Mouse (Mus musculus): ENCODE measurements around the gene Olfr39. TPM values are rescaled to one million over a fixed set of nuclear protein-coding genes. Genes with fewer than 3 reads are reported as not detected.
"Not testable (repeated sequence)": the region's sequence is repeated elsewhere in the genome, so short reads cannot be mapped to it uniquely, and the experiment has no call there.

Gene Olfr39
- not detected in 2 replicates for polyA plus RNA-seq (2015; fragmentation: Nextera tagmentation; extraction: Ambion mirVana)

GRCm38 (mm10) chr9:20282051-20282450 is at the start of gene Olfr39:
Gene Olfr39, plus strand, starts transcription at chr9:20282351.
- WGBS = 70% methylated on average over 1 of the region's 1 CpGs
- Histone ChIP-seq H3K9me3 (replicated peaks) (no peaks in the 10 kb centered on the region), H3K4me1 (replicated peaks) (no peaks in the 10 kb centered on the region), H3K27me3 (no peaks in the 10 kb centered on the region), H3K4me3 (no peak within 1 kb of the TSS), H3K36me3 (no peaks in the 10 kb centered on the region), H3K4me2 (no peak within 1 kb of the TSS), H3K9ac (no peak within 1 kb of the TSS), H3K27ac (no peak within 1 kb of the TSS)
- ATAC-seq (replicated peaks; ENCODE audit: insufficient number of reproducible peaks, insufficient read depth, low FRiP score, low read depth) = no peak

- no peak within 1 kb of the TSS for H3K4me2 ChIP-seq
- H3K9ac ChIP-seq = no peak within 1 kb of the TSS
- ATAC-seq (replicated peaks; ENCODE audit: insufficient number of reproducible peaks, insufficient read depth, low FRiP score, low read depth) = no peak
- H3K36me3 ChIP-seq = no peaks in the 10 kb centered on the region
- H3K4me1 ChIP-seq (replicated peaks) = no peaks in the 10 kb centered on the region
- H3K9me3 ChIP-seq (replicated peaks) = no peaks in the 10 kb centered on the region
- no peak within 1 kb of the TSS for H3K4me3 ChIP-seq
- no peaks in the 10 kb centered on the region for H3K27me3 ChIP-seq
- no peak within 1 kb of the TSS for H3K27ac ChIP-seq
These were observed 45.3 kb upstream of the Olfr39 start, which contains the start of gene Olfr872 for GRCm38 (mm10) chr9:20236819-20237218. Gene Olfr872, plus strand, starts transcription at chr9:20237119.

- Histone ChIP-seq H3K27me3 (no peaks in the 10 kb centered on the region), H3K9ac (no peak overlapping the region), H3K4me2 (no peak overlapping the region), H3K4me1 (replicated peaks) (no peaks in the 10 kb centered on the region), H3K4me3 (no peak overlapping the region), H3K27ac (no peak overlapping the region), H3K9me3 (replicated peaks) (no peaks in the 10 kb centered on the region), H3K36me3 (no peaks in the 10 kb centered on the region)
- ATAC-seq (replicated peaks; ENCODE audit: insufficient number of reproducible peaks, insufficient read depth, low FRiP score, low read depth) = no peak
- WGBS = 56% methylated on average over 2 of the region's 2 CpGs
These were observed 44.8 kb upstream of the Olfr39 start for GRCm38 (mm10) chr9:20237378-20237777.

GRCm38 (mm10) chr9:20295562-20295961 is 13.4 kb downstream of the Olfr39 start:
- not testable (repeated sequence) for H3K4me2 ChIP-seq; H3K9me3 ChIP-seq (replicated peaks); H3K9ac ChIP-seq; H3K36me3 ChIP-seq; H3K4me3 ChIP-seq; H3K4me1 ChIP-seq (replicated peaks); H3K27ac ChIP-seq; H3K27me3 ChIP-seq; ATAC-seq (replicated peaks; ENCODE audit: insufficient number of reproducible peaks, insufficient read depth, low FRiP score, low read depth)
- 65% methylated on average over 5 of the region's 5 CpGs for WGBS

- H3K4me1 ChIP-seq (replicated peaks) = no peaks in the 10 kb centered on the region
- WGBS = 78% methylated on average over 1 of the region's 1 CpGs
These were observed 16.1 kb downstream of the Olfr39 start, which contains the start of gene Olfr873 for GRCm38 (mm10) chr9:20298232-20298631. Gene Olfr873, plus strand, starts transcription at chr9:20298532.

GRCm38 (mm10) chr9:20335994-20336393 is 53.8 kb downstream of the Olfr39 start, which contains the start of gene Olfr18:
Gene Olfr18, minus strand, starts transcription at chr9:20336094.
- no peak for ATAC-seq (replicated peaks; ENCODE audit: insufficient number of reproducible peaks, insufficient read depth, low FRiP score, low read depth)
- Histone ChIP-seq H3K4me3 (no peak within 1 kb of the TSS), H3K27me3 (no peaks in the 10 kb centered on the region), H3K4me2 (no peak within 1 kb of the TSS), H3K9ac (no peak within 1 kb of the TSS), H3K4me1 (replicated peaks) (no peaks in the 10 kb centered on the region), H3K36me3 (no peaks in the 10 kb centered on the region), H3K9me3 (replicated peaks) (no peaks in the 10 kb centered on the region), H3K27ac (no peak within 1 kb of the TSS)

More at GRCm38 (mm10) chr9:20298232-20298631, 16.1 kb downstream of the Olfr39 start, which contains the start of gene Olfr873:
- Histone ChIP-seq H3K36me3 (no peaks in the 10 kb centered on the region), H3K9ac (no peak within 1 kb of the TSS), H3K4me2 (no peak within 1 kb of the TSS), H3K27me3 (no peaks in the 10 kb centered on the region), H3K9me3 (replicated peaks) (no peaks in the 10 kb centered on the region), H3K27ac (no peak within 1 kb of the TSS), H3K4me3 (no peak within 1 kb of the TSS)
- ATAC-seq (replicated peaks; ENCODE audit: insufficient number of reproducible peaks, insufficient read depth, low FRiP score, low read depth) = no peak

Other genes starting within 250 kb of the Olfr39 start
- not detected in 2 replicates for gene Olfr867, start 224.8 kb upstream of the Olfr39 start, polyA plus RNA-seq (2015; fragmentation: Nextera tagmentation; extraction: Ambion mirVana)
- not detected in 2 replicates for gene Olfr868, start 183.7 kb upstream of the Olfr39 start, polyA plus RNA-seq (2015; fragmentation: Nextera tagmentation; extraction: Ambion mirVana)
- not detected in 2 replicates for gene Olfr869, start 153.3 kb upstream of the Olfr39 start, polyA plus RNA-seq (2015; fragmentation: Nextera tagmentation; extraction: Ambion mirVana)
- gene Olfr870, start 108.3 kb upstream of the Olfr39 start, polyA plus RNA-seq (2015; fragmentation: Nextera tagmentation; extraction: Ambion mirVana) = not detected in 2 replicates
- gene Olfr871, start 70.1 kb upstream of the Olfr39 start, polyA plus RNA-seq (2015; fragmentation: Nextera tagmentation; extraction: Ambion mirVana) = not detected in 2 replicates
- gene Olfr872, start 45.2 kb upstream of the Olfr39 start, polyA plus RNA-seq (2015; fragmentation: Nextera tagmentation; extraction: Ambion mirVana) = not detected in 2 replicates
- not detected in 2 replicates for gene Olfr873, start 16.2 kb downstream of the Olfr39 start, polyA plus RNA-seq (2015; fragmentation: Nextera tagmentation; extraction: Ambion mirVana)
- 0.08 TPM in 1 of 2 replicates, not detected in the other for gene Olfr18, start 53.7 kb downstream of the Olfr39 start, polyA plus RNA-seq (2015; fragmentation: Nextera tagmentation; extraction: Ambion mirVana)
- 23.7 and 30.8 TPM in 2 replicates for gene Zfp560, start 102.8 kb downstream of the Olfr39 start, polyA plus RNA-seq (2015; fragmentation: Nextera tagmentation; extraction: Ambion mirVana)
- gene Zfp26, start 177.8 kb downstream of the Olfr39 start, polyA plus RNA-seq (2015; fragmentation: Nextera tagmentation; extraction: Ambion mirVana) = 7.8 and 10.1 TPM in 2 replicates
- gene Zfp426, start 210.4 kb downstream of the Olfr39 start, polyA plus RNA-seq (2015; fragmentation: Nextera tagmentation; extraction: Ambion mirVana) = 9.9 and 12.6 TPM in 2 replicates
- gene Zfp266, start 239.1 kb downstream of the Olfr39 start, polyA plus RNA-seq (2015; fragmentation: Nextera tagmentation; extraction: Ambion mirVana) = 42.6 and 46.3 TPM in 2 replicates